Mouse (Mus musculus) frontal cortex, adult (tissue): ENCODE data around the gene Myo3b.

Experiments used
- ATAC-seq: cut with Nextera tagmentation; 2 replicates; pipeline ENCODE4 v1.9.2; 2017; ENCODE audit warnings: mild to moderate bottlenecking, moderate library complexity, mixed read lengths; ENCODE audit not compliant: low TSS enrichment

Myo3b gene

GRCm38 (mm10) chr2:70444141-70444540 is 405.2 kb downstream of the Myo3b start:
- ATAC-seq: no peak

- no peak for ATAC-seq
Measured at GRCm38 (mm10) chr2:70456205-70456604, 417.3 kb downstream of the Myo3b start.

- no peak for ATAC-seq
Measured at GRCm38 (mm10) chr2:70463606-70464005, 424.7 kb downstream of the Myo3b start.

- no peak for ATAC-seq
Measured at GRCm38 (mm10) chr2:70471136-70471535, 432.2 kb downstream of the Myo3b start.

GRCm38 (mm10) chr2:70471861-70472620 is 433.1 kb downstream of the Myo3b start:
- ATAC-seq: no peak
